Mouse (Mus musculus) brain, embryonic 14.5 days (tissue): ENCODE data around the gene Ipo9.
"Not testable (repeated sequence)": the region's sequence is repeated elsewhere in the genome, so short reads cannot be mapped to it uniquely, and the experiment has no call there.

Experiments used
- CTCF ChIP-seq: fragments of 200-500 bp; IDR thresholded peaks from 2 replicates; pipeline ENCODE4 v1.5.1; 2012; ENCODE audit warnings: inconsistent platforms, mild to moderate bottlenecking, moderate library complexity, borderline replicate concordance; ENCODE audit not compliant: insufficient read depth, insufficient read length; ENCODE audit errors: extremely low read depth
- POLR2A ChIP-seq: fragments of 200-500 bp; IDR thresholded peaks from 2 replicates; pipeline ENCODE4 v1.6.1; 2012; ENCODE audit warnings: mild to moderate bottlenecking, inconsistent platforms, borderline replicate concordance; ENCODE audit not compliant: poor library complexity, insufficient read depth, insufficient read length, severe bottlenecking; ENCODE audit errors: extremely low read depth

GRCm38 (mm10) chr1:135381560-135381959 is 48.7 kb downstream of the Ipo9 start:
- not testable (repeated sequence) for TF ChIP-seq POLR2A, CTCF
